Mouse (Mus musculus): ENCODE data around the gene Cp.

GRCm38 (mm10) chr3:19986123-19986522 is 29.3 kb downstream of the Cp start:
- TF ChIP-seq POLR2A (IDR thresholded peaks at IDR 0.05; ENCODE audit: borderline replicate concordance, extremely low read depth, insufficient read depth, insufficient read length, poor library complexity, severe bottlenecking) (no peak), CTCF (IDR thresholded peaks at IDR 0.05; ENCODE audit: borderline replicate concordance, extremely low read depth, insufficient read depth, insufficient read length) (no peak)

Measured in brain, embryonic 14.5 days (tissue).